Mouse (Mus musculus): Measurements from ENCODE around the gene Lyrm4.

- TF ChIP-seq MAFK (IDR thresholded peaks at IDR 0.05; ENCODE audit: borderline replicate concordance, low read depth, low read length) (no peak), CTCF (IDR thresholded peaks at IDR 0.05 in 2 of 3, conservative IDR thresholded peaks at IDR 0.05 in 1 of 3; ENCODE audit: control insufficient read depth in 1 of 3, insufficient read depth in 1 of 3, low read depth in 2 of 3, low read length in 3 of 3, poor library complexity in 1 of 3, severe bottlenecking in 1 of 3) (no peak), RCOR1 (IDR thresholded peaks at IDR 0.05; ENCODE audit: low read depth, low read length) (no peak), RAD21 (IDR thresholded peaks at IDR 0.05; ENCODE audit: low read depth, low read length) (no peak), USF2 (IDR thresholded peaks at IDR 0.05; ENCODE audit: borderline replicate concordance in 1 of 2, insufficient read depth in 1 of 2, low read depth in 1 of 2, low read length in 2 of 2) (no peak), JUND (IDR thresholded peaks at IDR 0.05; ENCODE audit: low read depth, low read length) (no peak), USF1 (IDR thresholded peaks at IDR 0.05; ENCODE audit: low read depth, low read length) (no peak), EP300 (IDR thresholded peaks at IDR 0.05; ENCODE audit: low read depth in 1 of 2, low read length in 2 of 2) (no peak), ELF1 (IDR thresholded peaks at IDR 0.05; ENCODE audit: low read depth, low read length) (no peak)
Measured at GRCm38 (mm10) chr13:36074484-36074883, 42.8 kb downstream of the Lyrm4 start.
